Mouse (Mus musculus) adipocyte (in vitro differentiated cells): ENCODE data around the gene Cstf2t.

ENCODE experiments used
- DNase-seq: peaks from one replicate; pipeline ENCODE4 v3.0.0-alpha.2; 2016; ENCODE audit warnings: low spot score

Gene Cstf2t

GRCm38 (mm10) chr19:31082662-31083429, at the start of gene Cstf2t:
Gene Cstf2t, plus strand, starts transcription at chr19:31082837.
- DNase-seq = peak; percentile 100

GRCm38 (mm10) chr19:31038951-31039350, 43.7 kb upstream of the Cstf2t start:
- no peak for DNase-seq

DNA sequence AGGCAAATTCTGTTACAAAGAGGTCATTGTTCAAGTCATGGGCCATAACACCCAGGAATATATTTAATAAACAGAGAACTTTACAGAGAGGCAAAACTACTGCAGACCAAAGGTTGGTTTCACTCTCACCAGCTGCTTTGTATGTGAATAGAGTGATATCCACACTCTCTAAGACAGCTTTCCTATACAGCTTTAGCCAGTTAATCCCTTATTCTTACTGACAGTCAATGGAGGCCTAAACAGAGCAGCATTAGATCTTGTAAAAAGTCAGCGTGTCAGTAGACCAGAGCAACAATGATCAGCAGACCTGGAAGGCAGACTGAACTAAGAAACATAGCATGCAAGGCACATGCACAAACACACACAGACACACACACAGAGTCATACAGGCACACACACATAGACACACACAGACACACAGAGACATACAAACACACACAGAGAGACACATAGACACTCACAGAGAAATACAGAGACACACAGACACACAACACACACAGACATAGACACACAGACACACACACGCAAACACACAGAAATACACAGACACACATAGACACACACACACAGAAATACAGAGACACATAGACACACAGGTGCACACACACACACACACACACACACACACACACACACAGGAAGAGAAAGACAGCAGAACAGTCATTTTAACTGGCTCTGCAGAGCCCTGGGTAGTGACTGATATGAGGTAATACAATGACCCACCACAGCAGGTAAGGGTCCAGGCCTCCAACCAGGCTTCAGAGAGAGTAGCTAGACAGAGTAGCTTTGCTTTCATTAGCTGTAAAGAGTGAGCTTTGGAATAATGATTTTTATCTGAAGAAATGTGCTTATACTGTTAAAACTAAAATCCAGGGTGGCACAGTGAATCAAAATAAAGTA, 41.4 kb upstream of the Cstf2t start:
- no peak for DNase-seq

DNA sequence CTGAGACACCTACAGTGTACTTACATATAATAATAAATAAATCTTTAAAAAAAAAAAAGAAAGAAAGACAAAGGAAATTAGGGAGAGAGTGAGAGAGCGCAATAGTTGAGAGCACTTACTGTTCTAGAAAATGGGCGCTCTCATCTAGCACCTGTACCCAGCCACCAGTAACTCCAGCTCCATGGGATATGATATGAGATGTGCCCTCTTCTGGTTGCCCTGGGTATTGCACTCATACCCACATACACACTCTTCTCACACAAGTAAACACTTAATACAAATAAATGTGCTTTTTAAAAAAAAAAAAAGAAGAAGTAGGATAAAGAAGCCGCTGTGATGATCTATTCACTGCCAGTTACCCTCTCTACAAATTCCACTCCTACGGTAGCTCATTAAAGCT, 36.0 kb upstream of the Cstf2t start:
- no peak for DNase-seq

GRCm38 (mm10) chr19:31064740-31065139, 17.9 kb upstream of the Cstf2t start:
- no peak for DNase-seq

DNA sequence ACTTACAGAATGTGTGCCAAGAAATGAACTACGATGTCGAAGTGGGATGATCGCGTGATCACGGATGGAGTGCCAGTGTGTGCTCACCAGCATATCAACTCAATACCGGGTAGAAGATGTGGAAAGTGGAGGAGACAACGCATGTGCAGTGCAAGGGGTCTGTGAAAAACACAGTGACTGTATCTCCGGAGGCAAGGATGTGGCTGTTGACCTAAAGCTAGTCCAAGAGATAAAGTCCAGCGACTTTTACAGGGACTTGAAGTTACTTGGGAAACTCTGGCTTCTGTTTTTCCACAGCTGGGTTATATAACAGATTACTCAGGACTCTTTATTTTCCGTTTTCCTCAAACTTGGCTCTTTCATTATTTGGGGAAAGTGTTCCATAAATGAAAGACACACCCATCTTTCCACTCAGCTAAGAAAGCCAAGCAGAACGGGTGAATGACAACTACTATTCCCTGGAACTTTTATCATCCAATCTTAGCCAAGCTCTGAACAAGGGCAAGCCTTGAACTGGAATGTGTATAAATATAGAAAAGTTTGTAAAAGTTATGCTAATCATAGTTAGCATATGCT, 17.3 kb upstream of the Cstf2t start:
- DNase-seq = peak; percentile 22

DNA sequence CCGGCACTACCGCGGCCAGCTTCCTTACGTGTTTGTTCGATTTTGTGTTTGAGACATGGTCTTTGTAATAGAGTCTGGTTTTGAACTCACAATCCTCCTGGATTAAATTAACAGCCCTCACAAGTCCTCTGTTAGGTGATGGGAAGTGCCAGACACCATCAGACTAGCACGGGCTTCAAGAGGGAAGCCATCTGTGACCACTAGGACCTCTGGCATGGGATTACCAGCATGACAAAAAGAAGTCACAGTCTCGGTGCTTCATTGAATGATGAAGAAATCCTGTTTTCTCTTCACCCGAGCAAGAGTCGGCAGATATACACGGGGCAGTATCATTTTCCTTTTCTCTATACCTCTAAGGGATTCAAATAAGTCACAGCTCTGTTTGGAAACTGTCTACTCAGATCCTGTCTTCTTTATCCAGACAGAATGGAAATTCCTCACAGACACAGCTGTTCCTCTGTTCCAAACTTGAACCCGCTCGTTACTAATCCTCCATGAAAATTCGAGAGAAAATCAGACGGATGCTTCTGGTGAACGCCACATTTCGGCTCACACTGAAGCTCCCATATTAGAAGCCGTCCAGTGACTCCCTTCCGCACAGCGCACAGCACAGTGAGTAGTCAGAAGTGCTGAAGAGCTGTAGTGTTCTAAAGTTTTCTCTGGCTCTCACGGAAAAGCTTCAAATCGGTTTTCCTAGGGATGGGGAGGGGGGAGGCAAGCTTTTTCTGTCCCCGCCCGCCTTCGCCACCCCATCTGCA, 8.5 kb upstream of the Cstf2t start:
- no peak for DNase-seq

GRCm38 (mm10) chr19:31074717-31075063, 7.9 kb upstream of the Cstf2t start:
- DNase-seq = no peak

DNA sequence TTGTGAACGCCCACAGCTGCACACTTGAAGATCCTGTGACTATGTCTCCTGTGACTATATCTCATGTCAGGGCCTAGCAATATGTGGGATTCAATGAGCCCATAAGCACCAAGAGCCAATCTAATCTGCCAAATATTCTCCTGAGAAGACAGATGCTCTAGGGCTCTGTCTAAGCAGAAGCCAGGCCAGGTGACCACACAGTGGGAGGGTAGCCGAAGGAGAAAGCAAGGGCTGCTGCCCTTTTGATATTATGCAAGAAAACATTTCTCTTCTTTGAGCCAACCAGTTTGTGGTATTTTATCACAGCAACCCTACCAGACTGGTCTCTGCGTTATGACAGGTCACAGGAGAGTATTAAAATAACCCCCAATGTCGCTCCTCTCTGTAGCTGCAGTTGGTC, 6.5 kb upstream of the Cstf2t start:
- no peak for DNase-seq

- DNase-seq = no peak
Measured at GRCm38 (mm10) chr19:31078241-31078640, 4.4 kb upstream of the Cstf2t start.

DNA sequence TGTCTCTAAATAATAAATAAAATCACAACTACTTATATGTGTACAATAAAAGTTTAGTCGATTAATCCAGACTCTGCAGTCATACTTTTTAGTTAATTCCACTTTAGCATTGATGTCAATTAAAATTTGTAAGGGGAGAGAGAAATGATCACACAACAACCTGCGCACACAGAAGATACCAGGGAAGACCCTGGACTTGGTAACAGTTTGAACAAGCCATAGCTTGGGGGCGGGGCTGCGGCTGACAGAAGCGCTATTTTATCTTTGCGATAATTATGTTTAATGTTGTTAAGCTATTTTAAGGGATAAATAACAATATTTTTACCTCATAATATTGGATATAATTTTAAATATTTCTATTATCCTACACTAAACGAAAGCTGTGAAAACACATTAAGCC, 411 bp upstream of the Cstf2t start:
- DNase-seq = no peak

DNA sequence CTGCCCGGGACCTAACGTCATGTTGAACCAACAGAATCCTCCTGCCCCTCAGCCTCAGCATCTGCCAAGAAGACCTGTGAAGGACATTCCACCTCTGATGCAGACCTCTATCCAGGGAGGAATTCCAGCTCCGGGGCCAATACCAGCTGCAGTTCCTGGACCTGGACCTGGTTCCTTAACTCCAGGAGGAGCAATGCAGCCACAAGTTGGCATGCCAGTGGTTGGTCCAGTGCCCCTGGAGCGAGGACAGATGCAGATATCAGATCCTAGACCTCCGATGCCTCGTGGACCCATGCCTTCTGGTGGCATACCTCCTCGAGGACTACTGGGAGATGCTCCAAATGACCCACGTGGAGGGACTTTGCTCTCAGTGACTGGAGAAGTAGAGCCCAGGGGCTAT, 1.1 kb downstream of the Cstf2t start:
- DNase-seq = no peak

GRCm38 (mm10) chr19:31097857-31098256, 15.2 kb downstream of the Cstf2t start:
- DNase-seq = no peak

GRCm38 (mm10) chr19:31099369-31099768, 16.7 kb downstream of the Cstf2t start:
- no peak for DNase-seq

DNA sequence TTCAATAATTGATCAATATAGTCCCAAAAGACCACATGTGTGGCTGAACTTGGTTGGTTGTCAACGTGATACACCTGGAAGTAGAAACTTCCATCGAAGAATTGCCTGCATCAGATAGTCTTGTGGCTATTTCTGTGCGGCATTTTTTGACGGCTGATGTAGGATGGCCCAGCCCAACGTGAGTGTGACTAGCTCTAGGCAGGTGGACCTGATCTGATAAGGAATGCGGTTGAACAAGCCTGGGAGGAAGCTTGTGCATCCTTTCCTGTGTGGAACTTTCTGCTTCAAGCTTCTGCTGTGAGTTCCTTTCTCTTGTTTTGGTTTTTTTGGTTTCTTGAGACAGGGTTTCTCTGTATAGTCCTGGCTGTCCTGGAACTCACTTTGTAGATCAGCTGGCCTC, 22.1 kb downstream of the Cstf2t start:
- DNase-seq = no peak

GRCm38 (mm10) chr19:31106036-31106435, 23.4 kb downstream of the Cstf2t start:
- DNase-seq = no peak

- DNase-seq = no peak
Measured at GRCm38 (mm10) chr19:31106835-31107554, 24.4 kb downstream of the Cstf2t start.

DNA sequence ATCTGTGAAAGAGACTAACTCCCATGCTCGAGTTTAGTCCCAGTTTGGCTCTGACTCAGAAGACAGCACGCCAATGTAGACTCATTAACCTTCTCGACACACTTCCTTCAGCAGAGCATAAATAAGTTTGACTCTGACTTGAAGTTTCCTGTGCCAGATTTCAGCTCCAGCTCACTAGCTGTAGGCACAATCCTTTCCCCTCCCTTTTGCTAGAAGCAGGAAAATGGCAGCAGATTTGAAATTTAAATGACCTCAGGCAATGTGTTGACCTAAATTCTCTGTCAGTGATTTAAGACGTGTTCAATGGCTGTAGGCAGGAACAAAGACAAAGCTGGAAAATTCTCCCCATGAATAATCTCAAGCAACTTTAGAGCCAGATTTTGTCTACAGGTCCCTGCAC, 32.1 kb downstream of the Cstf2t start:
- peak; percentile 10 for DNase-seq

- no peak for DNase-seq
Measured at GRCm38 (mm10) chr19:31124628-31125027, 42.0 kb downstream of the Cstf2t start.

DNA sequence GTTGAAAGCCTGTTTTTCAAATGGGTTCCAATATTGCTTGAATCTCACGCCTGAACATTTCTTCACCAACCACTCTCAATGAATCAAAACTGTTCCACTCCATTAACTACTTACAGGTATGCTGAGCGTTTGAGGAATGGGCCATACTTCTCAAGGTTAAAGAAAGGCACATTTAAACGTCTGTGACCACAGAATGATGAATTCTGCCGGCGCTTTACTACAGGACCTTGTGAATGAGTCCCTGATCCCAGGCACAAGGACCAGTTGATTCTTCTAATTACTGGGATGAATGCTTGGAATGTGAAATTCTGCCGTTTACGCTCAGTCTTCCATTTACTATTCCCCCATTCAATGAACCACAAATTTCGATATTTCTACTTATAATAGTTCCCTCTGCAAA, 50.0 kb downstream of the Cstf2t start:
- no peak for DNase-seq

GRCm38 (mm10) chr19:31136316-31136715, 53.7 kb downstream of the Cstf2t start:
- DNase-seq = no peak
